Mouse (Mus musculus) cerebellum, postnatal 14 days (tissue): ENCODE measurements around the gene Npw.

Experiments
- DNase-seq, 2 experiments: peaks; one replicate each; pipeline ENCODE4 v3.0.0; 2021; ENCODE audit warnings: mixed read lengths in 2 of 2

The Npw gene

GRCm38 (mm10) chr17:24639571-24639988 lies 18.7 kb downstream of the Npw start:
- no peak for DNase-seq

GRCm38 (mm10) chr17:24638840-24639239 lies 19.4 kb downstream of the Npw start:
- DNase-seq: no peak

GRCm38 (mm10) chr17:24638214-24638613 lies 20.0 kb downstream of the Npw start:
- no peak for DNase-seq

- no peak for DNase-seq
These were observed 21.3 kb downstream of the Npw start for GRCm38 (mm10) chr17:24636781-24637481.

- no peak for DNase-seq
These were observed 22.6 kb downstream of the Npw start for GRCm38 (mm10) chr17:24635694-24636093.

- DNase-seq: no peak
These were observed 23.2 kb downstream of the Npw start for GRCm38 (mm10) chr17:24635024-24635423.

- no peak for DNase-seq
These were observed 24.4 kb downstream of the Npw start for GRCm38 (mm10) chr17:24633831-24634230.

GRCm38 (mm10) chr17:24632813-24633449 lies 25.3 kb downstream of the Npw start:
- peak; percentile 44 to 46 for DNase-seq

GRCm38 (mm10) chr17:24632167-24632812 lies 26.0 kb downstream of the Npw start, which contains the start of the genes Tsc2 and Nthl1:
Gene Tsc2 (minus strand): TSS chr17:24632630.
Gene Nthl1 (plus strand): TSS chr17:24632680.
- DNase-seq: peak; percentile 81 to 84

- DNase-seq: no peak
These were observed 28.2 kb downstream of the Npw start for GRCm38 (mm10) chr17:24630072-24630471.

GRCm38 (mm10) chr17:24628646-24629045 lies 29.6 kb downstream of the Npw start:
- DNase-seq: peak; percentile 88 to 91

GRCm38 (mm10) chr17:24625472-24625871 lies 32.8 kb downstream of the Npw start:
- DNase-seq: no peak

GRCm38 (mm10) chr17:24617561-24618194 lies 40.6 kb downstream of the Npw start:
- DNase-seq: no peak

GRCm38 (mm10) chr17:24610711-24611110 lies 47.5 kb downstream of the Npw start:
- DNase-seq: no peak

GRCm38 (mm10) chr17:24608874-24609273 lies 49.4 kb downstream of the Npw start:
- no peak for DNase-seq

- no peak for DNase-seq
These were observed 49.9 kb downstream of the Npw start for GRCm38 (mm10) chr17:24608370-24608769.
